Mouse (Mus musculus) MN1 (cell line): Measurements from ENCODE around the gene Trim16.
A peak's percentile ranks its signal among the peaks of the same experiment; 100 is the strongest.

Experiments
- DNase-seq: peaks from one replicate; pipeline ENCODE4 v3.0.0-alpha.2; 2016; ENCODE audit warnings: low spot score

The Trim16 gene

DNA sequence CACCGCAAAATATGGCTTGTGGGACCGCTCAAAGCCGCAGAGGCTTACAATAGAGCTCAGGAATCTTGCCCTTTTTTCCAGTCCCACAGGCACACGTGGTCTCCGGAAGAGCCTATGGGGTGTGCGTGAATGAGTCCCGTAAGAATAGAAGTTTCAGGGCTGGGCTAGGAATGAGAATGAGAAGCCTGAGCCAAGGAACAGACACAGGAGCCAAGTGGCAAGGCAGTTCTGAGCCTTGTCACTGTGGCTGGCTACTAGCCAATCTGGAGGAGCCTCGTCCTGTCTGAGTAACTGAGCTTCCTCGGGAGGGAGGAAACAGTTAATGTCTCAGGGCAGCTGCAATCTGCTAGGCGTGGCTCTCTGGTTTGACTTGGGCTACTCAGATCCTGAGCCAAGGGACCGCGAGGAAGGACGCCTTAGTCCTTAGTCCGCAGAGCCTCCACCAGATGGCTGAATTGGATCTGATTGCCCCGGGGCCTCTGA lies at the start of gene Trim16:
Gene Trim16, plus strand, starts transcription at position 173 of the 483 bp plus-strand sequence.
- peak; percentile 89 for DNase-seq

DNA sequence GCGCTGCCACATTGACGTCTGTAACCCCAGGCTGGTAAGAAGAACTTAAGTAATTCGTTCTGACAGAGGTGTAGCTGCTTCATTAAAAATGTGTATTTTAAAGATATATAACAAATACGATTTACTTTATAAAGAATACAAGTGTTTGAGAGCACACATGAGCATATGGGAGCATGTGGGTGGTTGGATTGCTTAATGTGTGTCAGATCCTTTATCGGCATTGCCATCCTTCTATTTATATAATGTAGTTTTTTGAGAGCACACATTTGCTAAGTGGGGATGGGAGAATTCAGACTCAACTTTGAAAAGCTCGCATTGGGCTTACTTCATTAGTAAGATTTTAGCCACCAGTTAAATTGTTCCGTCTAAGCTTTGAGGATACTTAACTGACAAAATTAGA lies 43.5 kb upstream of the Trim16 start:
- no peak for DNase-seq

DNA sequence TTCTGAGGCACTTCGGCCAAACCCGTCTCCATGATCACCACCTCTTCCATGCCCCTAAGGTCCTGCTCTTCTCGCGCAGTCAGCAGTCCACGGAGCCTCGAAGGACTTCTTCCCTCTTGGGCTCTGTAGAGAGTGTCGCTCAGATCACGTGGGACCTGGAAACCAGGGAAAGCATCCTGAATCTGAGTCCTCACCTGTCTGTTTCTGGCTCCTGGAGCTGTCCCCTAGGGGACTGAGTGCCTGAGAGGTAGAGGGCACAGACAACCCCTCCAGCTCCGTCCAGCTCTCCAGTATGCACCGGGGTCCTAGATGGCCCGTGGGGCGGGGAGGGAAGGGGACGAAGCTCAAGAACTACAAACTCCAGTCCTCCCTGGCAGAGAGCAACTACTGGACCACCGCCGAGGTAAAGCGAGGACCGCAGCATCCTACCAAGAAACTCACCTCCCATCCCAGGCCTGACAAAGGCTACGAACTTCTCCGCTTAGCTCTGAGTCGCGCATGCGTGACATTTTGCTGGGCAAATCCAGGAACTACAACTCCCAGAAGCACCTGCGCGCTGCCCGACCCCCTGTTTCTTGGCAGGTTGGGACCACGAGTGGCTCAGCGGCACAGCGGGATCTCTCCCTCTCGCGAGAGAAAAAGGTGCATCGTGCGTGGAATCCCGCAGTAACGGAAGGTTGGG lies 31.0 kb upstream of the Trim16 start, which contains the start of gene Zfp286:
Gene Zfp286, minus strand, starts transcription at position 528 of the 682 bp plus-strand sequence.
- DNase-seq, result no peak

DNA sequence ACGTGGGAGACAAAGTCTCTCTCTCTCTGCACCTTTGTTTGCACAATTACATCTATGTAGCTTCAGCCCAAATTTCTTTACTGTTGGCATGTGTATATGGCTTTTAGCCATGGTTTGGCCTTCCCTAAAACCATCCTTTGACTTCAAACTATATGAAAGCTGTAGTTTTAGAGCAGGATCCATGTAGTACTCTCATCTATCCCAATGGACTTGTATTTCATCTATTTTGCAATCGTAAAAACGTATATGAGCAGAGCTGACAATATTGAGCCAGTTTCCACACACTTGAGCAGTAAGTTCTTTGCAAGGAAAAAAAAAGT lies 30.5 kb upstream of the Trim16 start:
- DNase-seq, result no peak

DNA sequence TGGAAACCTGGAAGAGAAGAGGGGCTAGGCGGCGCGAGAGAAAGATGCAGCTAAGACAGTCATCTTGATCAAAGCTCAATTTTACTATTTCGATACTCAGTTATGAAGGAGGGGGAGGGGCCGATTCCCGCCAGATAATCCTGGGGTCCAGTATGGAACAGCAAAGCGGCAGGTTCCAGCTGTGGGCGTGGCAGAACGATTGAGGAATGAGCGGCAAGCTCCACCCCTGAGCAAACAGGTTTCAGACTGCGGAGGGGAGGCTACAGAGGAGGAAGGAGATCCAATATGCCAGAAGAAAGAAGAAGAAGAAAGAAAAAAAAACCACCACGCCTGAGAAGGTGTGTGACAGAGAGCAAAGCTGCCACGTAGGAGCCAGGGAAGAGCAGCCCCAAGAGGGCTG lies 15.9 kb upstream of the Trim16 start:
- DNase-seq, result no peak

DNA sequence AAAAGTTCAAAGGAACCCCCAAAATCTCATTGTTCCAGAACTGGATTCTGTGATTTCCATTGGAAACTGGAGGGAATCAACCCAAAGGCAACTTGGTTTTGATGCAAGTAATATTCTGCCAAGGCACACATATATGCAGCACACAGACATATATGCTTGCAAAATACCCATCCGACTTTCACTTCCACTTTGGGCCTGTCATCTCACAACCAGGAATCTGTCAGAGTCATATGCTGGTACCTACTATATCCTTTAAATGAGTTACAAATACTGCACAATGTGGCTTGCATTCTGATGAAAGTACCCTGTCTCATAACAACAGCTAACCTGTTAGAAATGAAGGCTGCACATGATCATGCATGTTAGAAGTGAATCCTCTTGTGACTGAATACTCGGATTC lies 12.1 kb upstream of the Trim16 start:
- DNase-seq, result no peak

DNA sequence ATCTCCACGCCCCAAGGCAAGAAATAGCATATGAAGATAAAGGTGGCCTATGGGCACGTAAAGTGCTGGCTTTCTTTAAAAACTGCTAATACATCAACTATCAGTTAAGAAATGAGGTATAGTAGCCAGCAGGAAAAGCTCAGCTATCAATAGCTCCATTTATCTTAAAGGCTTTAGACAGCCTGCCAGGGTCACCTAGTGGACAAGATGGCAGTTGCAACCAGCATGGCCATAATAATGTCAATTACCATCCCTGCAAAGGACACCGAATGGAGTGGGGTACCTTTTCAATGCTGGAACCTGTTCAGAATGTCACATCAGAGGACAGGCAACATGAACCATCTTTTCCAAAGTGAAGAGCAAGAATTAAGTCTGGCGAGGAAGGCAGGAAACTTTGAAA lies 10.8 kb upstream of the Trim16 start:
- no peak for DNase-seq

DNA sequence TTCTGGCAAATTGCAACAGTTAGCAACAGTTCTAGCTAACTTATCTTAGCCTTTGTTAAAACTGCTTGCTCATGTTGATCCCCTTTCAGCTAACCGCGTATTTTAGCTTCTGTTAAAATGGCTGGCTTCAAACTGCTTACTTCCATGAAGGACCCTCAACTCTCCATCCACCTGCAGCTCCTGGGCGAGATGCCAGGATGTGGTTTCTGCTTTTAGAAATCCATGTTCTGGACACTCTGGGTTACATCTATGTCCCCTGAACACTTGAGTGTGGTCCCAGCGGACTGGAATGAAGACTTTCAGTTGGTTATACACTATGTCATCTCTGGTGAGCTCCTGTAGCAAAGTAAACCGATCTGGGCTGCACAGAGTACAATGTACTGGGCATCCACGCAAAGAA lies 7.8 kb upstream of the Trim16 start:
- no peak for DNase-seq

DNA sequence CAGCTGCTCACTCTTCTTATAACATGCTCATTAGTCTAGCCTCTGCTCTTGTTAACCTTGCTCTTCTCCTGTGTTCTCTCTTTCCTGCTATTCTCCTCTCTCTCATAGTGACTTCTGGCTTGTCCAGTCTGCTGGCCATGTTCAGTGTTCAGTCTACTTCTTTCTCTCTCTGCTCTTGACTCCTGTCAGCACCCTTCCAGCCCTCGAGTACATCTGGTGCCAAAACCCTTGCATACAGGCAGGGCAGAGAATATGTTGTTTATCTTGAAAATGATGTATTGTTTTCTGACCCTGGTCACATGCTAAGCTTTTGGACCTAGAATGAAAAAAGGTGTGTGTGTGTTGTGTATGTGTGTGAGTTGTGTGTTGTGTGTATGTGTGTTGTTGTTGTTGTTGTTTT lies 6.5 kb upstream of the Trim16 start:
- no peak for DNase-seq

DNA sequence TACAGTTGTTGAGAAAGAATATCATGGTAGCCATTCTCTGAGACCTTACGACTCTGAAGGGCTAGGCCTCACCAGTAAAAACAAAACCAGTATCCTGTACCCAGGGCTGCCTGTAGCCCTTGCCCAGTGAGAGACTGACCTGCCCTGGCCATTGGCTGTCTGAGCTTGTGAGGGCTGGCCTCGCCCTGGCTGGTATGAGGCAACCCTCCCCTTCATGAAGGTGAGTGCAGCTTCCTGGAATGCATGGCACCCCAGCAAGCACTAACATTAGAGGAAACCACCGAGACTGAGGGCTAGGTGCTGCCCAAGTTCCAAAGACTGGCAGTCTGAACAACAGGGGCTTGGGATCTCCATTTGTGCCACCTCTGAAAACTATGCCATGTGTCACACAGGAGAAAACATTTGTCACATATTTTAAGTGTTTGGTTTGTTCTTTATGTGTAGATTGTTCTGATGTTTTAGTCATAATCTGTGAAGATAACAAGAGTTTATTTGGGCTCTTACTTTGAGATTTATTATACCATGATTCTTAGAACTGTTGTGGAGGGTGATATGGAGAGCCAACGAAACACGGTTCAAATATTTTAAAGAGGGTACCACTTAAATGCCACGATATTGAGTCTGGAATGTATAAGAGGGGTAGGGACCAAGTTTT lies 5.9 kb upstream of the Trim16 start:
- no peak for DNase-seq

DNA sequence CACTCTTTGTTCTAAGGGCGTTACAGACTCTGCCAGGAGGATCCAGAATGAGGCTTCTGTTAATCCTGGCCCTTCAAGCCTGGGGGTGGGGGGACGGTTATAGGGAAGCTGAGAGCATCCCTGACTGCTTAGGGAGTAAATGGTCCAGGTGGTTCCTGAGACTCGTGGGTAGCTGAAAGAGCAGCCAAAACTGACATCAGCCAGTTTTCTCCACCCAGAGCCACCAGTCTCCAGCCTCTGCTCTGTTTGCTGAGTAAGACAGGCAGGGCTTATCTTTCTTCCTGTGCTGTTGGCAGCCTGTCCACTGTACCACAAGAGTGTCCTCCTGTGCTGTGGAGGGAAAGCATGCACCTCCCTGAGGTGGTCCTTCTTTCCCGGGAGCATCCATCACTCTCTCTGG lies 5.4 kb upstream of the Trim16 start:
- DNase-seq, result peak; percentile 73

DNA sequence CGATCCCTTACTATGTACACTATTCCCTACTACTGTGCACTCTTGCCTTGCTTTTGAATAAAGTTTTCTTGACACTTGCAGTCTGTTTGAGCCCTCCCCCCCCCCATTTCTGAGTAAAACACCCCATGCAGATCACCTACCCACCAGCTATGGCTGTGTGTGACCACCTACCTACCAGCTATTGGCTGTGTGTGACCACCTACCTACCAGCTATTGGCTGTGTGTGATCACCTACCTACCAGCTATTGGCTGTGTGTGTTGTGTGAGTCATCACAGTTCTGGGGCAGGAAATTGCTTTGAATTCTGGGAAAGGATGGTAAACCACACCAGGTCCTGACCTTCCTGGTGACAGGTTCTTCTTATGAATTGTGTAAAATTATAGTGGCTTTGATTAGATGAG lies 4.6 kb upstream of the Trim16 start:
- no peak for DNase-seq

DNA sequence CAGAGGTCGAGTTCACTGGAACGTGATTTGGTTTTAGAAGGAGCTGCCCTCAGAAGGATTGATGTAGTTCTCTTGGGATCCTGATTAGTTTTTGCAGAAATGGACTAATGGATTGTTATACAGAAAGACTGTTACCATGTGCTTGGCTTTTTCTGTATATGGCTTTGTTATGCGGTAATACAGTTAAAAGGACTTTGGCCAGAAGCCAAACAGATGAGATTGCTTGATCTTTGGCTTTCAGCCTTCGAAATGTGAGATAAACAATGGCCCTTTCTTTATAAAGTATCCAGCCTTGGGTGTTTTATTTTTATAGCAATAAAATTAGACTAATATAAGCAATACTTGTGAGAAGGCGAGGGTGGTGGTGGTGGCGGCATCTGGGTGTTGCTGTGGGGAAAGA lies 3.4 kb upstream of the Trim16 start:
- DNase-seq, result peak; percentile 73

DNA sequence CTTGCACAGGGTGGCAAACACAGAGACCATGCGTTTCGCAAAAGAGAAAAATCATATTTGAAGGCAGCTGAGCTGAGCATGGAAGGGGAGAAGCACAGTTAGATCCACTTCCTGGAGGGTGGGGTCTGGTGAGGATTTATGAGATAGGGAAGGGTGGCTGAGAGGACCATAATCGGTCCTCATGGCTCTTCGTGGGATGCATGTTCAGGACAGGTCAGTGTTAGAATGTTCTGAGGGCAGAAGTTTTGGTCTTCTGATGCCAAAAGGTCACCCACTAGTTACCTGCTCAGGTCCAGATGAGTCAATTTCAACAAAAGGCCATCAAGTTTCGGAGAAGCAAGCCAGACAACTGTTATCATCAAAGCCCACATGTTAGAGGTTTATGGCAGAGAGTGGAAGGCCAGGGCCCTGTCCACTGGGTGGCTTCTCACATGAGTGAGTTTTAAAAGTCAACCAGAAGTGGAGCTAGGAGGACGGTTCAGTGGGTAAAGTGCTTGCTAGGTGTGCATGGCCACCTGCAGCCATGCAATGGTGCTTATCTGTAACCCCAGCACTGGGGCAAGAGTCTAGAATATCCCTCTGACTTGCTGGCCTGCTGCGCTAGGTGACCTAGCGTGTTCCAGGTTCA lies 858 bp upstream of the Trim16 start:
- no peak for DNase-seq

DNA sequence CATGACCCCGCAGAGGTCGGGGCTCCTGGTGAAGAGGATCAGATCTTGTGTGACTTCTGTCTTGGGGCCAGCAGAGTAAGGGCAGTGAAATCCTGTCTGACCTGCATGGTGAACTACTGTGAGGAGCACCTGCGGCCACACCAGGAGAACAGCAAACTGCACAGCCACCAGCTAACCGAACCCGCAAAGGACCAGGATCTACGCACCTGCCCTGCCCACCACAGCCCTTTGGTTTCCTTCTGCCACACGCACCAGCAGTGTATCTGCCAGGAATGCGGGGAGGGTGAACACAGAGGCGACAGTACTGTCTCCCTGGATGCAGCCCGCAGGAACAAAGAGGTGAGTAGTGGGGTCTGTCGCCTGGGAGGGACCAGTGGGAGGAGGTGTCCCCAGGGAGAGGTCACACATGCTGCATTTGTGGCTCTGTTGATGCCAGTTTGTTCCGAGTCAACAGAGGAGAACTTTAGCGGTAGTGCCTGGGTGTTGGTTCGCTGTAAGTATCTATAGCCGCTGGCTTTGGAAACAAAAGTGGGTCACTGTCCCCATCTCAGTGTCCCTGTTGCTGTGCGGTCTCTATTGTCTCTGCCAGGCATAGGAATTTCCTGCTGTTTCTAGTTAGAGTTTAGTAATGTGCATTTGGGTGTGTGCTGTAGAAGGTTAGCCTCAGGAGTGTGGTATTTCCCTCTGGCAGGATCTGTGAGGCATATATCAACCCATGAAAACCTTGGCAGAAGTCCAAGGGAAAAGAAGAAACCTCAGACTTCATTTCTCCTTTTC lies 818 bp downstream of the Trim16 start:
- peak; percentile 35 for DNase-seq

DNA sequence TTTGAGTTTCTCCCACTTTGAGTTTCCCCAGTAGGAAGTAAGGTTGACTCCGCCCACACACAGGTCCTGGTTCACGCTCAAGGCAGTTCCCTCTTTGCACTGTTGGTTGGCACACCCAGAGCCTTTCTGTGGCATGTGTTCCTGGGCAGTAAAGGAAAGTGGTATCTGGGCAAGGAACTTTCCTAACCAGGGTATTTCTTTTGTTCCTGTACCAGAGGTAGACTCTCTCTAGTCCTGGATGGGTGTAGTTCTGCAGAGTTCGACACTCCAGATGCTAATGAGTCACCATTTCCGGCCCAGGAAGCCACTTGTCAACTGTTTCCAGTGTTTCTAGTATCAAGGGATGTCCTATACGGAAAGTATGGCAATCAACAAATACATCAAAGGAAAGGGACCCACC lies 1.9 kb downstream of the Trim16 start:
- DNase-seq, result no peak

DNA sequence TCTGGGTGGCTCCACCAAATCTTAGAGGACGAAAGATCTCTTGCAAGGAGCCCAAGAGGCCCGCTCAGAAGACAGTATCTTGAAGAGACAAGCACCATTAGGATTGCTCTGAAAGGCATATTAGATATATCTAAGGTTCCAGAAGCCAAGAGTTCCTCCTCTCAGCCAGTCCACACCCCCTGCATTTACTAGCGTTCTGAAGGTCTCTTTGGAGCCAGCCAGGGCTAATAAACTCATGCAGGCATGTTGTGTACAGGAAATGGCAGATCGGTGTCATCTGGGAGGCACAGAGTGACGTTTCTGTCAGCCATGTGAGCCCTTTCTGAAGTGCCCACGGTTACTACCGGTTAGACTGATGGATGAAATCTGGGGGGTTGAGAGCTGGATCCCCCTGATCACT lies 4.2 kb downstream of the Trim16 start:
- no peak for DNase-seq

DNA sequence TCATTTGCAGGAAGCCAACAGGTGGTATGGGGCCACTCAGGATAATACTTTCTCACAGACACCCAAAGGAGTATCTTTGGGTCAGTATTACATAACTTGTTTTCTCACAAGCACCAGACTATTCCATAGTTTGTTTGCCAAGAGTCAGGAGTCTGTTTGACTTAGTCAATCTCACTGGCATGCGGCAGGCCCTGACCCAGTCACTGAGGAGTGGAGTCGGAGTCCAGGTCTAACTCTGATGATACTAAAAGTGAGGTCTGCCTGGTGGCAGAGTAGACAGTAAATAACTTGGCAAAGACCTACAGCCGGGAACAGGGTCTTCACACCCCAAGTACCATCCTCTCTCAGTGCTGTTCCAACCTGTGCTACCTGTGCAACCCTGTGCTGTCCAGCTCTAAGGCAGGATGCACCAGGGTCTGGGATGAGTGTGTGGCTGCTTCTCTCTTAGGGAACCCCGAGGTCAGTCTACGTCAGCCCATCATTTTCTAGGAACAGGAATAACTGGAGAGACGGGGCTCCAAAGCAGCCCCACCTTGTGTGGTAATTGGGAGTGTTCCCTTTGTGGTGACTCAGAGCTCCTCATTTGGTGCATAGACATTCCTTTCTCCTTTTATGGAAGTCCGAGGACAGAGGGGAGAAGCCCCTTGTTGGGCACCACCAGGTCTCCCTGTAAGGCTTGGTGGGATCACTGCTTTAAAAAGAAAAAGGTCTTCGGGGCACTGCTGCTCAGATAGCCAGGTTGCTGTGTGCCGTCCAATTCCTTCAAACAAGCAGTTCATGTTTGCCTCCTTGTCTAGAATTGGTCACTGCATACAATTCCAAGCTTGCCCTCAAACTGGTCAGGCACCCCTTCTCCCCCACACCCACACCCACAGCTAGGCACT lies 5.4 kb downstream of the Trim16 start:
- no peak for DNase-seq

DNA sequence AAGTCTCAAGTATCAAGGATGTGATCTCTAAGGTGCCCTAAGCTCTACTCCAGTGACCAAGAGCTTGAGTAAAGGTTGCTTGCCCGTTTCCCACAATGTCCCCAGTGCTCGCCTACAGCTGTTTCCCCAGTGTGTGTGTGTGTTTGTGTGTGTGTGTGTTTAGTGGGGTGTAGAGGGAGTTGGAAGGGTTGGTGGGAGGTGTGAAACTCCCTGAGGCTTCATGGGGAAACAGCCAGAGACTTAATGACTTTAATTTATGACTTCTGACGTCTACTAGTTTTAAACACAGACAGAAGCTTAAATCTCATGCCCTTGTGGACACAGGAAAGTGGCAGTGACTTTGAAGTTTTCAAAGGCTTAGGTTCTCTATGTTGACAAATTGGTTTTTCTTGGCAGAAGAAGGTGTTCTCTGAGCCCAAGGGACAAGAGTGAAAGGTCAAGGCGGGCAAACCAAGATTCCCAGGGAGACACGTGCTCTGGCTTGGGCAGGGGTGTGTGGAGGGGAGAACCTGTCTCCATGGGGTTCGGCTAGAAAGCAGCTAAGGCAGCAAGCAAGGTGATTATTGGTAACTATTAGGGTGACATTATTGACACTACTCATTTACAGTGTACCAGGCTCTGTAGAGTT lies 6.2 kb downstream of the Trim16 start:
- DNase-seq, result no peak

DNA sequence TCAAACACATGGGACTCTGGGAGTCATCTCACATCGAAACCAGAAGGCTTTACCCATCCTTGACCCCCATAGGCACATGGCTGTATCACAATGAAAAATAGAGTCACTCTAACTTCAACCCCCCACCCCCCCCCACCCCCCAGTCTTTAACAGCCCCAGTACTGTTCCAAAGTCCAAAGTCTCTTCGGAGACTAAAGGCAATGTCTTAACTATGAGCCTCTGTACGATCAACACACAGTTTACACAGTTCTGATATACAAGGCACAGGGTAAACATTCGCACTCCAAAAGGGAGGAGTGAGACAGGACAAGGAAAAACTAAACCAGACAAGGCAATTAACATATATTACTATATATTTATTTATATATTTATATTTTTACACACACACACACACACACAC lies 7.1 kb downstream of the Trim16 start:
- no peak for DNase-seq

DNA sequence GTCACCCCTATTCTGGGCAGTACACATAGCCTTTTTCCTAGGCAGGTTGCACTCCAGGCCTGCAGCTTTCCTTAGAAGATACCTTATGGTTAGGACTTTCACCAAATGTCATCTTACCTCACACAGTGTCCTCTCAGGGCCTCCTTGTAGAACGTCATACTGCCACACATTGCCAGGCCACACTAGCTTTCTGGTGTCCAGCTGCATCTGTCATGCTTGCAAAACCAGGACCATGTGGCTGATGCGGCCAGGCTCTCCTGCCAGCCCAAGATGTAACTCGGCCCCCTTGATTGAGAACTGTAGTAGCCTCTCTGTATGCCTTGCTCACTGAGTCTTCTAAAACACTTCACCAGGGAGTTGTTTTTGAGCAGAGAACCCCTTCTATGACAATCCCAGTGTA lies 7.9 kb downstream of the Trim16 start:
- no peak for DNase-seq
